Mouse (Mus musculus) megakaryocyte-erythroid progenitor cell, adult 5-6 weeks (primary cell): ENCODE measurements around the gene Mtmr3. TPM values are rescaled to one million over a fixed set of nuclear protein-coding genes. Genes with fewer than 3 reads are reported as not detected.

Experiments used
- ATAC-seq: replicated peaks from 2 replicates; pipeline ENCODE4 v1.8.0; 2016; ENCODE audit warnings: mild to moderate bottlenecking, inconsistent platforms; ENCODE audit not compliant: severe bottlenecking, poor library complexity, low FRiP score, low TSS enrichment
- total RNA-seq, 2 experiments: library from RNA; stranded (forward) in 1 of 2; stranded (reverse) in 1 of 2; fragments of 200-1000, 215-1000 nt in 1 of 2; fragments of >200 nt in 1 of 2; fragmentation: Nextera tagmentation in 1 of 2; gene quantifications; 2 replicates each; pipeline ENCODE4 v1.2.3; 2014 to 2017

Mtmr3 gene
- total RNA-seq, 2 experiments from 2014 or later, result 29.1 to 34.7 TPM

GRCm38 (mm10) chr11:4482641-4483040 lies 112.0 kb downstream of the Mtmr3 start:
- ATAC-seq, result no peak

- ATAC-seq, result no peak
Measured at GRCm38 (mm10) chr11:4476184-4476697, 118.4 kb downstream of the Mtmr3 start.

- ATAC-seq, result no peak
Measured at GRCm38 (mm10) chr11:4472464-4473179, 122.0 kb downstream of the Mtmr3 start.

GRCm38 (mm10) chr11:4471734-4472133 lies 122.9 kb downstream of the Mtmr3 start:
- no peak for ATAC-seq

GRCm38 (mm10) chr11:4471251-4471650 lies 123.4 kb downstream of the Mtmr3 start:
- no peak for ATAC-seq

GRCm38 (mm10) chr11:4469091-4469490 lies 125.6 kb downstream of the Mtmr3 start:
- peak; percentile 27; the same call in 1 of the 2 replicates for ATAC-seq

GRCm38 (mm10) chr11:4467436-4467835 lies 127.2 kb downstream of the Mtmr3 start:
- ATAC-seq, result no peak

- ATAC-seq, result no peak
Measured at GRCm38 (mm10) chr11:4466191-4466590, 128.5 kb downstream of the Mtmr3 start.

GRCm38 (mm10) chr11:4464616-4465015 lies 130.0 kb downstream of the Mtmr3 start:
- no peak for ATAC-seq

GRCm38 (mm10) chr11:4464186-4464585 lies 130.5 kb downstream of the Mtmr3 start:
- ATAC-seq, result no peak

- no peak for ATAC-seq
Measured at GRCm38 (mm10) chr11:4462868-4463267, 131.8 kb downstream of the Mtmr3 start.

GRCm38 (mm10) chr11:4461154-4461553 lies 133.5 kb downstream of the Mtmr3 start:
- ATAC-seq, result no peak

GRCm38 (mm10) chr11:4460615-4461014 lies 134.0 kb downstream of the Mtmr3 start:
- no peak for ATAC-seq

- no peak for ATAC-seq
Measured at GRCm38 (mm10) chr11:4454895-4455535, 139.6 kb downstream of the Mtmr3 start.

- no peak for ATAC-seq
Measured at GRCm38 (mm10) chr11:4452467-4453184, 142.0 kb downstream of the Mtmr3 start.

- peak; percentile 82 for ATAC-seq
Measured at GRCm38 (mm10) chr11:4451116-4451515, 143.5 kb downstream of the Mtmr3 start.

GRCm38 (mm10) chr11:4446195-4446868 lies 148.3 kb downstream of the Mtmr3 start:
- ATAC-seq, result no peak

- ATAC-seq, result no peak
Measured at GRCm38 (mm10) chr11:4442280-4442679, 152.4 kb downstream of the Mtmr3 start.

- 0 out of 2 replicates have a peak, but pooled peaks have one; percentile 37 for ATAC-seq
Measured at GRCm38 (mm10) chr11:4440978-4441377, 153.7 kb downstream of the Mtmr3 start, which contains the start of gene Hormad2. Gene Hormad2, minus strand, starts transcription at chr11:4441105.

GRCm38 (mm10) chr11:4438211-4438610 lies 156.5 kb downstream of the Mtmr3 start:
- ATAC-seq, result no peak
